Mouse (Mus musculus) embryonic fibroblast, embryonic 13.5 days (primary cell): ENCODE results near the gene Vdr.

Source experiments
- CTCF ChIP-seq: IDR thresholded peaks from 2 replicates; pipeline ENCODE4 v1.5.1; 2011; ENCODE audit warnings: mild to moderate bottlenecking, control low read depth, low read length, moderate library complexity, borderline replicate concordance; ENCODE audit not compliant: insufficient read depth
- POLR2A ChIP-seq: IDR thresholded peaks from 2 replicates; pipeline ENCODE4 v1.6.1; 2011; ENCODE audit warnings: low read depth, mild to moderate bottlenecking, control low read depth, low read length, moderate library complexity

DNA sequence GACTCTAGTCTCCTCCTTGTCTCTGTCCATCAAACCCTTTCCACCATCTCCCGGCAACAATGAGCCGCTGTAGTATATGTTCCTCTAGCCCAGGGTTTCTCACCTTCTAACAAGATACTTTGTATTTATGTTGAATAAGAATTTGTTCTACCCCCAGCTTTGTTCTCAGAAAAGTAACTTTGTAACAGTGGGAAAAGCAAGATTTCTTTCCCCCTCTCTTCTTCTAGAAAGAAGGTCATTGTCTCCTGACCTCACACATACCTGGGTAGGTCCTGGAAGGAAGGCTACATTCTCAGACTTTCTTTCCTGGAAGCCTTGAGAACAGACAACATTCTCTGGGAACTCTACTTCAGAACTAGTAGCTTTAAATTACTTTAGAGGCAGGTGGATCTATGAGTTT is at the start of gene Vdr:
- TF ChIP-seq POLR2A (no peak), CTCF (no peak)
